Mouse (Mus musculus) CH12.LX (cell line): ENCODE results near the gene Nav1.

Experiments
- CTCF ChIP-seq, 2 experiments: IDR thresholded peaks in 1 of 2; conservative IDR thresholded peaks in 1 of 2; 2 replicates each; pipeline ENCODE4 v1.5.1; 2011 to 2012; ENCODE audit warnings: low read depth in 2 of 2, low read length in 2 of 2, improper control_type of control experiment in 1 of 2, inconsistent platforms in 1 of 2, mild to moderate bottlenecking in 1 of 2, moderate library complexity in 1 of 2
- MAX ChIP-seq: IDR thresholded peaks from 2 replicates; pipeline ENCODE4 v1.6.1; 2011; ENCODE audit warnings: low read length, improper control_type of control experiment

DNA sequence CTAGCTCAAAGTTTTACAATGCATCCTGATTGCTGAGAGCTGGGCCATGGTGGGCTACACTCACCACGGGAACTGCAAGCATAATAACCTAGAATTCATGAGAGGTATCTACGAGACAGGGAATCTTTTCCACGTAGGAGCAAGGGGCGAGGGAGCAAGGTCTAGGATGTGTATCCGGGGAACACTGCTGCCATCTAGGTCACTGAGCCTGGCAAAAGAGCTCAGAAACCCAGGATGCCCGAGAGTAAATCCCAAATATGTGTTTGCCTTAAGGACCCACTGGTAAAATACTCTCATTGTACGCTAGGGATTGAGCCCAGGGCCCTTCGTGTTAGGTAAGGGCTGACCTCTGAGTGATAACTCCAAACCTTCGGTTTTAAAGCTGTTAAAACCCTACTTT lies 104.3 kb downstream of the Nav1 start:
- no peak for TF ChIP-seq MAX
- TF ChIP-seq CTCF (conservative IDR thresholded peaks at IDR 0.05 in 1 of 2, IDR thresholded peaks at IDR 0.05 in 1 of 2; ENCODE audit: low read depth in 2 of 2, low read length in 2 of 2) = no peak
